Mouse (Mus musculus) lung, adult 2 months (tissue): ENCODE results near the gene Sbf2.

Experiments used
- CTCF ChIP-seq: fragments of 200-500 bp; IDR thresholded peaks from 2 replicates; pipeline ENCODE4 v1.5.1; 2011; ENCODE audit warnings: mild to moderate bottlenecking, low read length, control low read depth; ENCODE audit not compliant: insufficient read depth
- POLR2A ChIP-seq: fragments of 200-500 bp; IDR thresholded peaks from 2 replicates; pipeline ENCODE4 v1.6.1; 2011; ENCODE audit warnings: low read depth, mild to moderate bottlenecking, control low read depth, low read length, borderline replicate concordance; ENCODE audit errors: extremely low read depth

DNA sequence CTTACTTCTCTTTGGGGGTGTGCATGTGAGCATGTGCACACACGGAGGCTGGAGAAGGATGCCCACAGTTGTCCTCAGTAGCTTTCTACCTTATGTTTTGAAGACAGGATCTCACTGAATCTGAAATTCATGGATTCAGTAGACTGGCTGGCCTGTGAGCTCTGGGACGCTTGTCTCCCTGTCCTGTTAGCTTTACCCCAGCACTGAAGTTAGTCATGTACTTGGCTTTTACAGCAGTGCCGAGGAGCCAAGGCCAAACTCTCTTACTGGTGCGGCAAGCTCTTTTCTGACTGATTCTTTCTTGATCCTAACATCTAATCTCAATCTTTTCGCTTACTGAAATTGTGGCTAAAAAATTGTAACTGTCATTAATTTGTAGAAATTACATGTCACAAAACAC is 151.3 kb downstream of the Sbf2 start:
- TF ChIP-seq POLR2A (no peak), CTCF (no peak)
